Mouse (Mus musculus) kidney, embryonic 16.5 days (tissue): Measurements from ENCODE around the gene Mbnl2. TPM values are rescaled to one million over a fixed set of nuclear protein-coding genes. Genes with fewer than 3 reads are reported as not detected.

Source experiments
- ATAC-seq: fragments of 200-750 bp; cut with Nextera tagmentation; 2 replicates; pipeline ENCODE4 v1.8.0; 2017; ENCODE audit warnings: moderate TSS enrichment; ENCODE audit not compliant: low FRiP score, low TSS enrichment
- H3K27ac ChIP-seq: fragments of 300-500 bp; sonication (generic); 2 replicates; pipeline ENCODE4 v1.5.1; 2014; ENCODE audit warnings: low read length
- H3K27me3 ChIP-seq: fragments of 300-500 bp; sonication (generic); 2 replicates; pipeline ENCODE4 v1.6.1; 2014; ENCODE audit warnings: low read length, control low read depth, mixed read lengths; ENCODE audit not compliant: insufficient read depth
- H3K36me3 ChIP-seq: fragments of 300-500 bp; sonication (generic); 2 replicates; pipeline ENCODE4 v1.6.1; 2014; ENCODE audit warnings: low read length, control low read depth, mixed read lengths; ENCODE audit not compliant: insufficient read depth
- H3K4me1 ChIP-seq: fragments of 300-500 bp; sonication (generic); 2 replicates; pipeline ENCODE4 v1.6.1; 2014; ENCODE audit warnings: low read length, control low read depth, mixed read lengths; ENCODE audit not compliant: insufficient read depth
- H3K4me2 ChIP-seq: fragments of 300-500 bp; sonication (generic); replicated peaks from 2 replicates; pipeline ENCODE4 v1.6.1; 2014; ENCODE audit warnings: low read depth, low read length
- H3K4me3 ChIP-seq: fragments of 300-500 bp; sonication (generic); 2 replicates; pipeline ENCODE4 v1.5.1; 2014; ENCODE audit warnings: mild to moderate bottlenecking, low read length
- H3K9ac ChIP-seq: fragments of 300-500 bp; sonication (generic); replicated peaks from 2 replicates; pipeline ENCODE4 v1.6.1; 2014; ENCODE audit warnings: low read length
- H3K9me3 ChIP-seq: fragments of 300-500 bp; sonication (generic); 2 replicates; pipeline ENCODE4 v1.6.1; 2016; ENCODE audit warnings: low read length, control low read depth
- WGBS: fragments of 180-500 bp; shearing (Covaris S2); extraction: QIAGEN DNeasy Blood & Tissue Kit; methylation state at CpG from one replicate; pipeline ENCODE4 v1.1.7; 2014; 5-methylcytosine and 5-hydroxymethylcytosine counted together
- polyA plus RNA-seq: library from polyadenylated mRNA; unstranded; fragments of >200 nt; fragmentation: Nextera tagmentation; extraction: Ambion mirVana; gene quantifications from 2 replicates; pipeline ENCODE4 v1.2.1, GENCODE M21; 2015

Gene Mbnl2
- polyA plus RNA-seq, 1 experiment from 2014 or later, result 103 TPM

DNA sequence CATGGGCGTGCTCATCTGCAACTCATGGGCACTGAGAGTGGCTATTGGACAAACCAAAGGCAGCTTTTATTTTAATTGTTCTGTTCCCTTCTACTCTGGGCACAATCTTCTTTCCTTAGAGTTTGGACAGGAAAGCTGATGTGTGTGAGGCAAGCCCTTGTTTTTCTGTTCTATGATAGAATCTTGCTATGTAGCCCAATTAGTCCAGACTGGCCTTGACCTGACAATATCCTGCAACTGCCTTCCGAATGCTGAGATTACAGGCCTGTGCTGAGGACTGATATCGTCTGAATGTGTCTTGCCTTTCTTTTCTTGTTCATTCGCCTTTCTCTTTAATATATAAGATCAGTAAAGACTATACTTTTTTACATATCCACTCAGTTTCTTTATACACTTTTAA lies 4.8 kb upstream of the Mbnl2 start:
- H3K4me2 ChIP-seq, result peak overlapping the region; percentile 2; the same call in 1 of the 2 replicates

DNA sequence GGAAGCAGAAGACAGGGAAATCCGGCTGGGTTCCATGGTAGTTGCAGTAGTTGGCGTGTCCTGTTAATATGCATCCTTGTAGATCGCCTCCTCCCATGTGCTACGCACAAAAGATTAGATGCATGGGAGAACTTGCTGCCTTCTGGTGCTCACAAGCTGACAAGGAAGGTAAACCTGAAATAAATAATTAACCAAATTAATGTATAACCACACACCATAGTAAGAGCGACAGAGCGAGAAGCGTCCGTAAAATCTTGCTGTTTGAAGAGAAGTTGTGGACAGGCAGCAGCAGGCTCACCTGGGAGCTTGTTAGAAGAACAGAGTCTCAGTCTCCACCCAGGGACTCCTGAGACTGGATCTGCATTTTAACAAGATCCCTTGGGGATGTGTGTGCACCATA lies 4.4 kb upstream of the Mbnl2 start:
- peak overlapping the region; percentile 11; the same call in 1 of the 2 replicates for H3K4me2 ChIP-seq
- peaks cover 24% of the 10 kb centered on the region for H3K4me1 ChIP-seq
- no peaks in the 10 kb centered on the region for H3K9me3 ChIP-seq
- H3K27ac ChIP-seq, result peak overlapping the region; percentile 87
- ATAC-seq, result peak; percentile 53
- H3K4me3 ChIP-seq, result no peak overlapping the region
- no peaks in the 10 kb centered on the region for H3K36me3 ChIP-seq
- H3K9ac ChIP-seq, result no peak overlapping the region
- WGBS, result 58% methylated on average over 8 of the region's 8 CpGs
- H3K27me3 ChIP-seq, result no peaks in the 10 kb centered on the region

More for the DNA sequence above, 4.8 kb upstream of the Mbnl2 start:
- Histone ChIP-seq H3K36me3 (no peaks in the 10 kb centered on the region), H3K4me1 (peaks cover 24% of the 10 kb centered on the region), H3K4me3 (no peak overlapping the region), H3K9me3 (no peaks in the 10 kb centered on the region), H3K27ac (peak overlapping the region; percentile 80), H3K27me3 (no peaks in the 10 kb centered on the region), H3K9ac (no peak overlapping the region)
- 74% methylated on average over 4 of the region's 4 CpGs for WGBS
- no peak for ATAC-seq

DNA sequence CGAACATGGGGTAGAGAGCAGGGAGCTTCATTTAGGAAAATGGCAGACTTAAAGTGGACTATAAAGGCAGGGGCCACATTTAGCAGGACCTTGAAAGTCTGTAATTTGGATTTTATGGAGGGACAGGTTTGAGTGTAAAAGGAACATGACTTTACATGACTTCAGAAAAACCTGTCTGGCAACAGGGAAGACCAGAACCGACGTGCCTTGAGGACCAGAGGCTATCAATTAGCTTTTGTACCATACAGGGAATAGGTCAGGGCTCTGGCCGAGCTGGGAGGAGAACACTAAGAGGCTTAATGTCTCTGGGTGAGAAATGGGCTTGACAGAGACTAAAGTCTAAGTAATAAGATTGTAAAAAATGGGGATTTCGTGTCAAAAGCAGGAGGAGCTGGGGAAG lies 1.7 kb upstream of the Mbnl2 start:
- no peaks in the 10 kb centered on the region for H3K27me3 ChIP-seq
- H3K9me3 ChIP-seq, result no peaks in the 10 kb centered on the region
- H3K4me2 ChIP-seq, result no peak overlapping the region
- WGBS, result 66% methylated on average over 5 of the region's 5 CpGs
- H3K9ac ChIP-seq, result no peak overlapping the region
- peaks cover 35% of the 10 kb centered on the region for H3K4me1 ChIP-seq
- H3K36me3 ChIP-seq, result no peaks in the 10 kb centered on the region
- no peak for ATAC-seq
- no peak overlapping the region for H3K27ac ChIP-seq
- H3K4me3 ChIP-seq, result no peak overlapping the region

GRCm38 (mm10) chr14:120274746-120275145 lies 723 bp upstream of the Mbnl2 start:
- Histone ChIP-seq H3K9me3 (no peaks in the 10 kb centered on the region), H3K27ac (peak overlapping the region; percentile 94; the same call in 1 of the 2 replicates), H3K4me3 (peak overlapping the region; percentile 68), H3K36me3 (no peaks in the 10 kb centered on the region), H3K4me2 (peak overlapping the region; percentile 82), H3K27me3 (no peaks in the 10 kb centered on the region), H3K4me1 (peaks cover 44% of the 10 kb centered on the region), H3K9ac (peak overlapping the region; percentile 53)
- ATAC-seq, result no peak
- WGBS, result 47% methylated on average over 5 of the region's 5 CpGs

GRCm38 (mm10) chr14:120276343-120277080 lies 1.0 kb downstream of the Mbnl2 start:
- Histone ChIP-seq H3K9me3 (no peaks in the 10 kb centered on the region), H3K9ac (peak overlapping the region; percentile 81), H3K27ac (peak overlapping the region; percentile 95), H3K27me3 (no peaks in the 10 kb centered on the region), H3K4me3 (peak overlapping the region; percentile 68), H3K36me3 (no peaks in the 10 kb centered on the region), H3K4me1 (peaks cover 48% of the 10 kb centered on the region), H3K4me2 (peak overlapping the region; percentile 82)
- 2% methylated on average over 10 of the region's 10 CpGs for WGBS
- ATAC-seq, result no peak

DNA sequence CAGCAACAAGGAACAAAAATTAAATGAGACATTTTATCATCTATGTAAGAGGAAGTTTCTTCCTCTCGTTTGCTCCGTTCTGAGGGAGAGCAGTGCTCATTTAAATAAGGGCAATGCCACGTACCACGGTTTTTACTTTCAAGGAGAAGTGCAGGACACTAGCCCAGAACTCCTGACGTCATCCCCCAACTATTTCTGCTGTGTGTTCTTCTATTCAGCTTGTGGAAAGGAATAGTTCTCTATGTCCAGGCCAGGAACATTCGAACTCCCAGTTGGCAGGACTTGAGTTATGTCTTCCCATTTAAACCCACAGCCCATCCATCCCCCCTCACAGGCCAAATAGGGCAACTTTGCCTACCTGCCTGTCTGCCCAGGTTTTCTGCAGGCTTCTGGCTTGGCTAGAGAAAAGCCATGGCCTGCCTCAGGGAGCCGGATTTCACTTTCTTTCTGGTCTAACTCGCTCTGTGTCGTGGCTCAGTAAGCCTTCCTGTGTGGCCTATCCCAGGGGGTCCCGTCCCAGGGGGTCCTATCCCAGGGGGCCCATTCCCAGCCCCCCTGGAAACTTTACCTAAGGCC lies 1.7 kb downstream of the Mbnl2 start:
- WGBS, result 2% methylated on average over 10 of the region's 10 CpGs
- H3K4me2 ChIP-seq, result peak overlapping the region; percentile 82
- H3K27ac ChIP-seq, result peak overlapping the region; percentile 95
- H3K9me3 ChIP-seq, result no peaks in the 10 kb centered on the region
- ATAC-seq, result peak; percentile 18
- H3K4me1 ChIP-seq, result peaks cover 47% of the 10 kb centered on the region
- peak overlapping the region; percentile 81 for H3K9ac ChIP-seq
- no peaks in the 10 kb centered on the region for H3K36me3 ChIP-seq
- no peaks in the 10 kb centered on the region for H3K27me3 ChIP-seq
- peak overlapping the region; percentile 68 for H3K4me3 ChIP-seq

DNA sequence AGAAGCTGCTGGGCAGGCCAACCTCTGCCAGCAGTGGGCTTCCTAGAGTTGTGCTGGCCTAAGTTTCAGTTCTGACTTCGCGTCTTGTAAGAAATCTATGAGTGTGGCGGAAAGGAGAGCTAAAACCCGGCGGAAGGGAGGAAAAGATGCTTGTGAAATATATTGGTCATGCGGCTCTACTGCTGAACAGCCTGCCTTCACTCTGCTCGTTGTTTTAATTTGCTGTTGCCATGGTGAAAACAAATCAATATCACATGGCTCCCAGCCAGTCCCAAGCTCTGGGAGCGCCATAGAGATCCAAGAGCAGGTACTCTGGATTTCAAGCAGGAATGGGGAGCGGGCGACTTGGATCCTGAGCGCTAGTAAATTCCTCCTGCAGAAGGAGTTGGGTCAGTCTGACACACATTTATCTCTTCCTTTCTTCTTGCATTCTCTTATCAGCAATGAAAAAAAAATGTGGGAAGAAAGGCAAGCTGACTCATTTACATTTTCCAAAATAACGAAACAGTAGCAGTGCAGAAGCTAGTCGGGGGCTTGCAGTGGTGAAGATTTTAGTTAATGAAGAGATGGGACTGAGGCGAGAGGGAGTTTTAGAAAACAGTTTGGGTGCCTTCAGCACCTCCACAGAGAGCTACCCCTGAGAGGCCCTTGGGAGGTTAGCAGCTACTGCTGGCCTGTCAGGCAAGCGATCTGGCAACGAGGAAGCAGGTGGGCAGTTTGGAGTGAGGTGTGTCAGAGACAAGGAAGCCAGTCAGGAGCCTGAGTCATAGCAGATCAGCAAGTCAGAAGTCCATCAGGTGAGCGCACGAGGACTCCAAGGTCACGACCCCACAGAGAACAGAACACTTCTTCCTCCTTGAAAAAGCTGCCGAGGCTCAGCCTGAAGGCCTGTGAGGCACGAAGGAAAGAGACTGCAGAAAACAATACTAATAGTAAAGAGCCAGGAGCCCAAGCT lies 3.1 kb downstream of the Mbnl2 start:
- no peaks in the 10 kb centered on the region for H3K36me3 ChIP-seq
- WGBS, result 32% methylated on average over 21 of the region's 21 CpGs
- H3K4me3 ChIP-seq, result peak overlapping the region; percentile 68
- peak overlapping the region; percentile 81 for H3K9ac ChIP-seq
- H3K9me3 ChIP-seq, result no peaks in the 10 kb centered on the region
- H3K4me1 ChIP-seq, result peaks cover 49% of the 10 kb centered on the region
- H3K27ac ChIP-seq, result peak overlapping the region; percentile 95
- peak overlapping the region; percentile 82 for H3K4me2 ChIP-seq
- ATAC-seq, result no peak
- H3K27me3 ChIP-seq, result no peaks in the 10 kb centered on the region

- H3K27ac ChIP-seq, result peak overlapping the region; percentile 29
- H3K9ac ChIP-seq, result 0 out of 2 replicates have a peak overlapping the region, but pooled peaks have one; percentile 31
- no peaks in the 10 kb centered on the region for H3K9me3 ChIP-seq
- H3K36me3 ChIP-seq, result no peaks in the 10 kb centered on the region
- no peak overlapping the region for H3K4me3 ChIP-seq
- no peaks in the 10 kb centered on the region for H3K27me3 ChIP-seq
- no peak for ATAC-seq
- H3K4me1 ChIP-seq, result peaks cover 50% of the 10 kb centered on the region
- H3K4me2 ChIP-seq, result 0 out of 2 replicates have a peak overlapping the region, but pooled peaks have one; percentile 4
These were observed 4.7 kb downstream of the Mbnl2 start for GRCm38 (mm10) chr14:120280136-120280535.

- H3K27me3 ChIP-seq, result no peaks in the 10 kb centered on the region
- no peak for ATAC-seq
- H3K9me3 ChIP-seq, result no peaks in the 10 kb centered on the region
- H3K9ac ChIP-seq, result no peak overlapping the region
- H3K36me3 ChIP-seq, result no peaks in the 10 kb centered on the region
- 53% methylated on average over 8 of the region's 8 CpGs for WGBS
- peaks cover 64% of the 10 kb centered on the region for H3K4me1 ChIP-seq
- H3K4me3 ChIP-seq, result no peak overlapping the region
- H3K27ac ChIP-seq, result no peak overlapping the region
- H3K4me2 ChIP-seq, result no peak overlapping the region
These were observed 8.3 kb downstream of the Mbnl2 start for GRCm38 (mm10) chr14:120283787-120284186.
